Mouse (Mus musculus): ENCODE results near the gene Kbtbd12. TPM values are rescaled to one million over a fixed set of nuclear protein-coding genes. Genes with fewer than 3 reads are reported as not detected.

The Kbtbd12 gene
- polyA plus RNA-seq, 3 experiments from 2014 or later: not detected

Other genes with a start within 250 kb of the Kbtbd12 start
- gene Eefsec, start 191.4 kb downstream of the Kbtbd12 start, polyA plus RNA-seq (2017; shearing (Covaris generic)): 10 to 100 TPM; 18.1 to 35.8 (median 34.7) TPM
- 10 to 100 TPM; 51.3 to 68.4 (median 59.4) TPM for gene Ruvbl1, start 172.5 kb downstream of the Kbtbd12 start, polyA plus RNA-seq (2017; shearing (Covaris generic))
- 100 to 1,000 TPM; 183 to 218 (median 188) TPM for gene Sec61a1, start 119.0 kb downstream of the Kbtbd12 start, polyA plus RNA-seq (2017; shearing (Covaris generic))
- 1 to 10 TPM in 2 of 3 experiments, not detected in 1; 1.2 to 2.3 TPM for gene Mgll, start 86.5 kb upstream of the Kbtbd12 start, polyA plus RNA-seq (2017; shearing (Covaris generic))
- 10 to 100 TPM; 39.2 to 72.4 (median 62.7) TPM for gene Abtb1, start 204.0 kb upstream of the Kbtbd12 start, polyA plus RNA-seq (2017; shearing (Covaris generic))
- gene Podxl2, start 237.1 kb upstream of the Kbtbd12 start, polyA plus RNA-seq (2017; shearing (Covaris generic)): not detected

Measured in inflammation-experienced regulatory T-cells, adult 6 months (primary cell).